Mouse (Mus musculus) bone marrow, adult 2 months (tissue): ENCODE data around the gene Retreg1.

Experiments
- CTCF ChIP-seq: fragments of 200-500 bp; IDR thresholded peaks from 2 replicates; pipeline ENCODE4 v1.5.1; 2011; ENCODE audit warnings: low read length, control low read depth; ENCODE audit not compliant: control insufficient read depth, insufficient read depth
- POLR2A ChIP-seq: fragments of 200-500 bp; IDR thresholded peaks from 2 replicates; pipeline ENCODE4 v1.6.1; 2011; ENCODE audit warnings: low read depth, mild to moderate bottlenecking, control low read depth, low read length, borderline replicate concordance; ENCODE audit not compliant: control insufficient read depth

- TF ChIP-seq CTCF, result no peak
- TF ChIP-seq POLR2A, result no peak
Observed at GRCm38 (mm10) chr15:25915574-25916205, 72.7 kb downstream of the Retreg1 start.
